Mouse (Mus musculus) embryonic stem cell, embryonic (primary cell): ENCODE measurements around the gene Scarb2.

Experiments used
- CTCF ChIA-PET, 4 experiments: fragments of 300-600 bp in 2 of 4; fragments of 350-600 bp in 2 of 4; sonication (Branson Sonifier 250); formaldehyde crosslinking; loops; one replicate each; lab custom pipeline; 2022; ENCODE audit warnings: inconsistent platforms in 2 of 4; lab: Charles Lee
- POLR2A ChIA-PET, 4 experiments: fragments of 300-600 bp in 2 of 4; fragments of 350-600 bp in 2 of 4; sonication (Branson Sonifier 250); formaldehyde crosslinking; loops; one replicate each; lab custom pipeline; 2022; ENCODE audit warnings: antibody characterized with exemption in 4 of 4, inconsistent platforms in 1 of 4; lab: Charles Lee

Scarb2 gene

GRCm38 (mm10) chr5:92503356-92503847 lies 3.2 kb downstream of the Scarb2 start:
- ChIA-PET CTCF (interaction anchor here in 1 of 4 experiments (1.8 to 2.6 kb wide), 2 partner anchors 10 to 42 kb away, joined by 7 to 17 read pairs; no protein-coding TSS in a partner anchor), POLR2A (interaction anchor here in 2 of 4 experiments (0.7 to 4.8 kb wide), 17 partner anchors 10 to 461 kb away, joined by 3 to 60 read pairs (median 3); partner anchors contain the start of gene Stbd1 (in 1 of the 2))

- ChIA-PET POLR2A (interaction anchor here in 3 of 4 experiments (0.6 to 2.8 kb wide), 5 partner anchors 9 to 64 kb away, joined by 3 to 15 read pairs (median 4); no protein-coding TSS in a partner anchor), CTCF (interaction anchor here in 1 of 4 experiments (0.6 kb wide), 1 partner anchor 101 kb away, joined by 4 read pairs; no protein-coding TSS in a partner anchor)
Measured at GRCm38 (mm10) chr5:92499378-92499777, 7.3 kb downstream of the Scarb2 start.

GRCm38 (mm10) chr5:92498661-92499060 lies 8.0 kb downstream of the Scarb2 start:
- ChIA-PET POLR2A (interaction anchor here in 2 of 4 experiments (0.6 to 2.8 kb wide), 9 partner anchors 8 to 451 kb away, joined by 3 to 15 read pairs (median 4); partner anchors contain the start of gene Scarb2 (in 1 of the 2)), CTCF (interaction anchor here (0.6 to 1.2 kb wide), 5 partner anchors 8 to 394 kb away, joined by 3 to 4 read pairs (median 3); partner anchors contain the start of gene Scarb2 (in 2 of the 4))

- CTCF ChIA-PET: interaction anchor here (0.5 to 1.2 kb wide), 6 partner anchors 8 to 826 kb away, joined by 3 to 4 read pairs (median 3); partner anchors contain the start of gene Scarb2 (in 2 of the 4)
- POLR2A ChIA-PET: interaction anchor here in 3 of 4 experiments (0.6 to 2.8 kb wide), 10 partner anchors 8 to 451 kb away, joined by 3 to 15 read pairs (median 4); partner anchors contain the start of gene Scarb2 (in 1 of the 3)
Measured at GRCm38 (mm10) chr5:92498225-92498624, 8.4 kb downstream of the Scarb2 start.

- ChIA-PET CTCF (no interaction called here), POLR2A (interaction anchor here in 2 of 4 experiments (1.1 to 7.2 kb wide), 5 partner anchors 8 to 11 kb away, joined by 3 to 51 read pairs (median 7); partner anchors contain the start of gene Scarb2 (in 2 of the 2))
Measured at GRCm38 (mm10) chr5:92495771-92496409, 10.7 kb downstream of the Scarb2 start.

GRCm38 (mm10) chr5:92495291-92495690 lies 11.3 kb downstream of the Scarb2 start:
- ChIA-PET CTCF (interaction anchor here in 1 of 4 experiments (3.1 kb wide), 1 partner anchor 9 kb away, joined by 17 read pairs; no protein-coding TSS in a partner anchor), POLR2A (interaction anchor here in 2 of 4 experiments (1.1 to 8.7 kb wide), 5 partner anchors 8 to 11 kb away, joined by 3 to 60 read pairs (median 13); partner anchors contain the start of gene Scarb2 (in 1 of the 2))

GRCm38 (mm10) chr5:92493423-92493822 lies 13.2 kb downstream of the Scarb2 start:
- ChIA-PET CTCF (interaction anchor here in 3 of 4 experiments (0.6 to 3.1 kb wide), 5 partner anchors 11 to 439 kb away, joined by 3 to 17 read pairs (median 4); partner anchors contain the start of gene Scarb2 (in 1 of the 3)), POLR2A (interaction anchor here in 3 of 4 experiments (0.9 to 8.7 kb wide), 8 partner anchors 8 to 25 kb away, joined by 3 to 60 read pairs (median 8); partner anchors contain the start of gene Scarb2 (in 2 of the 3))

- ChIA-PET POLR2A (interaction anchor here in 3 of 4 experiments (0.6 to 8.7 kb wide), 14 partner anchors 8 to 775 kb away, joined by 3 to 60 read pairs (median 4); no protein-coding TSS in a partner anchor), CTCF (interaction anchor here in 2 of 4 experiments (0.6 to 1.2 kb wide), 4 partner anchors 19 to 92 kb away, joined by 3 to 7 read pairs (median 5); no protein-coding TSS in a partner anchor)
Measured at GRCm38 (mm10) chr5:92490779-92491178, 15.9 kb downstream of the Scarb2 start.

GRCm38 (mm10) chr5:92490304-92490703 lies 16.3 kb downstream of the Scarb2 start:
- CTCF ChIA-PET: interaction anchor here in 1 of 4 experiments (1.0 to 1.2 kb wide), 2 partner anchors 29 to 36 kb away, joined by 5 read pairs; no protein-coding TSS in a partner anchor
- POLR2A ChIA-PET: interaction anchor here in 3 of 4 experiments (0.6 to 8.7 kb wide), 12 partner anchors 8 to 776 kb away, joined by 3 to 60 read pairs (median 4); no protein-coding TSS in a partner anchor

- ChIA-PET POLR2A (interaction anchor here in 3 of 4 experiments (0.6 to 8.7 kb wide), 6 partner anchors 9 to 1140 kb away, joined by 3 to 60 read pairs (median 10); no protein-coding TSS in a partner anchor), CTCF (interaction anchor here in 2 of 4 experiments (0.6 to 0.7 kb wide), 2 partner anchors 27 to 186 kb away, joined by 3 read pairs; partner anchors contain the start of gene Ccdc158 (in 1 of the 2))
Measured at GRCm38 (mm10) chr5:92489503-92489902, 17.1 kb downstream of the Scarb2 start.

GRCm38 (mm10) chr5:92488961-92489360 lies 17.7 kb downstream of the Scarb2 start:
- POLR2A ChIA-PET: interaction anchor here in 3 of 4 experiments (0.6 to 8.7 kb wide), 8 partner anchors 9 to 1139 kb away, joined by 3 to 60 read pairs (median 5); no protein-coding TSS in a partner anchor
- CTCF ChIA-PET: interaction anchor here in 3 of 4 experiments (0.6 to 1.6 kb wide), 4 partner anchors 15 to 91 kb away, joined by 3 to 11 read pairs (median 4); no protein-coding TSS in a partner anchor

GRCm38 (mm10) chr5:92488408-92488807 lies 18.2 kb downstream of the Scarb2 start:
- POLR2A ChIA-PET: interaction anchor here in 3 of 4 experiments (0.6 to 8.7 kb wide), 9 partner anchors 9 to 58 kb away, joined by 3 to 60 read pairs (median 4); no protein-coding TSS in a partner anchor
- CTCF ChIA-PET: interaction anchor here in 2 of 4 experiments (0.6 to 1.6 kb wide), 3 partner anchors 14 to 51 kb away, joined by 3 to 11 read pairs (median 4); no protein-coding TSS in a partner anchor

GRCm38 (mm10) chr5:92486758-92487157 lies 19.9 kb downstream of the Scarb2 start:
- ChIA-PET POLR2A (interaction anchor here in 2 of 4 experiments (0.7 to 8.7 kb wide), 8 partner anchors 8 to 18 kb away, joined by 3 to 60 read pairs (median 4); no protein-coding TSS in a partner anchor), CTCF (interaction anchor here in 1 of 4 experiments (0.5 to 1.3 kb wide), 2 partner anchors 19 to 649 kb away, joined by 4 to 5 read pairs; no protein-coding TSS in a partner anchor)

GRCm38 (mm10) chr5:92484880-92485279 lies 21.8 kb downstream of the Scarb2 start:
- ChIA-PET POLR2A (interaction anchor here in 3 of 4 experiments (0.9 to 3.2 kb wide), 8 partner anchors 9 to 190 kb away, joined by 3 to 13 read pairs (median 3); partner anchors contain the start of gene Ccdc158 (in 1 of the 3)), CTCF (interaction anchor here in 2 of 4 experiments (0.6 to 1.2 kb wide), 2 partner anchors 11 to 24 kb away, joined by 3 to 4 read pairs; no protein-coding TSS in a partner anchor)

GRCm38 (mm10) chr5:92472863-92473262 lies 33.8 kb downstream of the Scarb2 start:
- ChIA-PET CTCF (no interaction called here), POLR2A (interaction anchor here in 2 of 4 experiments (1.2 to 2.0 kb wide), 7 partner anchors 10 to 26 kb away, joined by 3 to 4 read pairs (median 3); no protein-coding TSS in a partner anchor)

GRCm38 (mm10) chr5:92471531-92471930 lies 35.1 kb downstream of the Scarb2 start:
- CTCF ChIA-PET: interaction anchor here in 1 of 4 experiments (0.6 kb wide), 1 partner anchor 20 kb away, joined by 3 read pairs; no protein-coding TSS in a partner anchor
- POLR2A ChIA-PET: interaction anchor here in 2 of 4 experiments (0.7 to 1.4 kb wide), 5 partner anchors 9 to 118 kb away, joined by 3 to 4 read pairs (median 3); no protein-coding TSS in a partner anchor
